Mouse (Mus musculus) thymus, postnatal 14 days (tissue): ENCODE data around the gene Olfr588-ps1.
"Not testable (repeated sequence)": the region's sequence is repeated elsewhere in the genome, so short reads cannot be mapped to it uniquely, and the experiment has no call there.

Experiments used
- DNase-seq: peaks from one replicate; pipeline ENCODE4 v3.0.0; 2021

The Olfr588-ps1 gene

DNA sequence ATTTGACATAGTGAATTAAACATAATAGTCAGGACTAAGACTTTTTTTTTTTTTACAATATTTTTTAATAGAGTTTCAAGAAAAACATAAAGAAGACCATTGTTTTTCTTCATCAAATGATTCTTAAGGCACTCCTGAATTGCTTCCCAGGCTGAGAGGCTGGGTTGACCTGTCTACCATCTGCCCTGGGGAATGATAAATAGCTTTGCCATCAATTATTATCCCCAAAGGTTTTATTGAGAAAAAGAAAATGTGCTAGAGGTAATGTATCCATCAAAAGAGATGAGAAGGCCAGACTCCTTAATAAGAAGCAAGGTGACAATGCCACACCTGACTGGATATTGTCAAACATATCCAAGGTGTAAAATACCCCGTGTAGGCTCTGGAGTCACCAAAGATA lies at the start of gene Olfr588-ps1:
TSS of gene Olfr588-ps1 (plus strand) at position 301 of the 400 bp plus-strand sequence.
- DNase-seq = no peak

DNA sequence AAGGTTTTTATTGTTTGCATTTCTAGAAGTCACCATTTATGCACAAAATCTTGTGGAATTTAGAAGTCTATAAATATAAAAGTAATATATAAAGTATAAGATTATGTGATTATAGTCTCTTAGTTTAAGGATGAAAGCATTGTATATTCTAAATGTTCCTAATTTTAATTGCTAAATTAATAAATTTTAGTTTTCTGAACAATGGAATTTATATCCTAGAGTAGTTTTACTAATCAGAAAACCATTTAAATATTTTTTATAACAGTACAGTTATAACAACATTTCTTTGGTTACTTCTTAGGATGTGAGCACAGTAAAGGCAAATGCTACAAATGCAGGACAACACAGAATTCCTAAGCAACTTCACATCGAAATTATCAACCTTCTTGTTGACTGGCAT lies 43.3 kb upstream of the Olfr588-ps1 start, which contains the start of gene Olfr585:
TSS of gene Olfr585 (plus strand) at position 301 of the 400 bp plus-strand sequence.
- DNase-seq = no peak

DNA sequence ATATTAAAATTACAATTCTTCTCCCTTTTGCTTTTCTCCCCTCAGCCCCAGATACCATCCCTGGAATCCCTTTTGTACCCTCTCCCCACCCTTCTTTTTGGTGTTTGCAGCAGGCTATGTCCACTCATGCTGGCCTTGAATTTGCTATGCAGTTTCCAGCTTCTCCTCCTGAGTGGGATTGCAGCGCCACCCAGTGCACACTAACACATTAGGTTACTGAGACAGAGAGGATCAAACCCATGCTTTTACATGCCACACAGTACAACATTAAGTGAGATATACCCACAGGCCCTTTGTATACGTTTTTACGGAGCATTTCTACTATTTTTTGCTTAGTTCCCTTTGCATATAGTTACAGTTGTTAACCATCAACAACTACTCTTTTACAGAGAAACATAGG lies 21.3 kb upstream of the Olfr588-ps1 start:
- DNase-seq = no peak

DNA sequence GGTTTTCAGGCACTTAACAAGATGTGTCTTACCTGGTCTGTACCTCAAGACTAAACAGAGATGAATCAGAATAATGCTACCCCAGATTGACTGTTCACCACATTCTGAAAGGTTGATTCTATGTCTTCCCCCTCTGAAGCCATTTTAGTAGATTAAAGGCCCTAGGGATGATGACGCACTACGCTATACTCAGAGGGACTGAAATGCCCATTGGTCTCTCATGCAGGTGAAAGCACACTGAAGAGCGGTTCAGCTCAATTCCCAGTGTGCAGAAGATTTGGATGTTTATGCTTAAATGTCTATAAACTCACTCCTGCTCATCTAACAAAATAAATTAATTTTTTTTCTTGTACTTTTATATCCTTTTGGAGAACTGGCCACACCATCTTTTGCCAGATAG lies 15.1 kb upstream of the Olfr588-ps1 start, which contains the start of gene Olfr586:
TSS of gene Olfr586 (minus strand) at position 101 of the 400 bp plus-strand sequence.
- DNase-seq = no peak

DNA sequence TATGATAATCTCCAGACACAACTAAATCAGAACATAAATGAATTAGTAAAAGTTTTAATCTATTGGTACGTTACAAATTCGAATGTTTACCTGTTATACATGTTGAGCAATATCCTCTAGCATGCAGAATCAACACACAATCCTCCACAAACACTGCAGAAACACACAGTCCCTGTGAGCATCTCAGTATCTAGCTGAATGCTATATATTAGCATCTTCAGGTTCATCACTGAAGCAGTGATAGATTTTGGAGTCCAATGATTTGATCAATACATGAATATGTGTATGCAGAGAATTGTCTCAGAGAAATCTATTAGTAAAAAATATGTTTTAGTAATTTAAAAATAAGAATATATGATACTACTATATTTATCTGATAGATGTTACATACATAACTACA lies 15.6 kb downstream of the Olfr588-ps1 start, which contains the start of gene Olfr589:
TSS of gene Olfr589 (minus strand) at position 101 of the 400 bp plus-strand sequence.
- no peak for DNase-seq

DNA sequence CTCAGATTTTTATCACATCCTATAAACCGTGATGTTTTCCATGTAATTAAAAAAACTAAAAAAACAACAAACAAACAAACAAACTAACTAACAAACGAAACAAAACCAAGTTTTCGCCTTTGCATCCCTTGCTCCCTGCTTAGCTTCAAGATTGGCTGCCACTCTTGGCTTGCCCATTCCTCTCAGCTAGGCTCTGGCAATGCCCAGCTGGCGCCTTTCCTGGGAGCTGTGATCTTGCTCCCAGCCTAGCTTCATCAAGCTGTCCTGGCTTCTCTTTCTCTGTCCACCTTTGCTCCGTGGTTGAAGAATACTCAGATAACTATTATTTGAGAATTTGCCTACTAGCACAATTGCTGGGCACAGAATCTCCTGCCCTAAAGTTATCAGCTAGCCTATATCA lies 29.0 kb downstream of the Olfr588-ps1 start:
- no peak for DNase-seq

DNA sequence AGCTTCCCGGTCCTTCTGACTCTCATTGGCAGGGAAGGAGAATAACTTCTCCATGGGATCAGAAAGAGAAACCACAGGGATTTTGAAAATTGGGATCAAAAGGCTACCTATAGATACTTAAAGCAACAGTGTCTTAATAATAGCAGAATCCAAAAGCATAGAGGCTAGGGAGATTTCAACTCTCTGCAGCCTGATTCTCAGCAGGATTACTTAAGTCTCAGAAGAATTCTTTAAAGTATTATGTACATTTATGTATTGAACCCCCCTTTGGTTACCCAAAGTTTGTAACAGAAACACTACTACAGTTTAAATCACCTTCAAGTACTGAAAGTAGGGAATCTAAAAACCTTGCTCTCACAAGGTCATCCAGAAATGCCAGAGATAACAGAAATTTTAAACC lies 37.6 kb downstream of the Olfr588-ps1 start, which contains the start of gene Olfr591:
TSS of gene Olfr591 (minus strand) at position 101 of the 400 bp plus-strand sequence.
- no peak for DNase-seq

DNA sequence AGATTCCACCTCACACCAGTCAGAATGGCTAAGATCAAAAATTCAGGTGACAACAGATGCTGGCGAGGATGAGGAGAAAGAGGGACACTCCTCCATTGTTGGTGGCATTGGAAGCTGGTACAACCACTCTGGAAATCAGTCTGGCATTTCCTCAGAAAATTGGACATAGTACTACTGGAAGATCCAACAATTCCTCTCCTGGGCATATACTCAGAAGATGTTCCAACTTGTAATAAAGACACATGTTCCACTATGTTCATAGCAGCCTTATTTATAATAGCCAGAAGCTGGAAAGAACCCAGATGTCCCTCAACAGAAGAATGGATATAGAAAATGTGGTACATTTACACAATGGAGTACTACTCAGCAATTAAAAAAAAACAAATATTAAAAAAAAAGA lies 43.8 kb downstream of the Olfr588-ps1 start, which contains the start of gene Olfr592:
TSS of gene Olfr592 (plus strand) at position 301 of the 400 bp plus-strand sequence.
- DNase-seq = not testable (repeated sequence)
